Mouse (Mus musculus) MEL (cell line): ENCODE results near the gene Klrb1f. TPM values are rescaled to one million over a fixed set of nuclear protein-coding genes. Genes with fewer than 3 reads are reported as not detected.
A peak's percentile ranks its signal among the peaks of the same experiment; 100 is the strongest.

Source experiments
- DNase-seq: peaks from one replicate; pipeline ENCODE4 v3.0.0; 2011; ENCODE audit warnings: low read depth, low spot score
- H3K27ac ChIP-seq: 2 replicates; pipeline ENCODE4 v1.5.1; 2012; ENCODE audit warnings: low read depth, mild to moderate bottlenecking, control low read depth, low read length, moderate library complexity; ENCODE audit not compliant: control insufficient read depth
- H3K27me3 ChIP-seq, 2 experiments: fragments of 150-350 bp in 1 of 2; sonication (generic) in 1 of 2; 2 replicates each; pipeline ENCODE4 v1.6.1; 2012; ENCODE audit warnings: low read length in 2 of 2, mild to moderate bottlenecking in 2 of 2, improper control_type of control experiment in 1 of 2, moderate library complexity in 1 of 2; ENCODE audit not compliant: insufficient read depth in 2 of 2, control insufficient read depth in 1 of 2
- H3K36me3 ChIP-seq, 2 experiments: 2 replicates each; pipeline ENCODE4 v1.6.1; 2012 to 2014; ENCODE audit warnings: low read length in 2 of 2, improper control_type of control experiment in 1 of 2, inconsistent platforms in 1 of 2, mild to moderate bottlenecking in 1 of 2; ENCODE audit not compliant: insufficient read depth in 2 of 2, control insufficient read depth in 1 of 2
- H3K4me1 ChIP-seq, 2 experiments: fragments of 150-350 bp in 1 of 2; sonication (generic) in 1 of 2; 2 replicates each; pipeline ENCODE4 v1.6.1; 2012; ENCODE audit warnings: low read length in 2 of 2, improper control_type of control experiment in 1 of 2, mild to moderate bottlenecking in 1 of 2; ENCODE audit not compliant: insufficient read depth in 2 of 2, control insufficient read depth in 1 of 2
- H3K4me3 ChIP-seq, 2 experiments: fragments of 150-350 bp in 1 of 2; sonication (generic) in 1 of 2; 2 replicates each; pipeline ENCODE4 v1.5.1; 2012; ENCODE audit warnings: low read depth in 2 of 2, low read length in 2 of 2, mild to moderate bottlenecking in 2 of 2, moderate library complexity in 2 of 2, control low read depth in 1 of 2, improper control_type of control experiment in 1 of 2; ENCODE audit not compliant: control insufficient read depth in 1 of 2, insufficient read depth in 1 of 2
- H3K79me2 ChIP-seq: 2 replicates; pipeline ENCODE4 v1.6.1; 2012; ENCODE audit warnings: mild to moderate bottlenecking, low read length, moderate library complexity; ENCODE audit not compliant: control insufficient read depth, poor library complexity, insufficient read depth
- H3K9ac ChIP-seq: 2 replicates; pipeline ENCODE4 v1.6.1; 2012; ENCODE audit warnings: low read depth, mild to moderate bottlenecking, control low read depth, low read length, moderate library complexity; ENCODE audit not compliant: control insufficient read depth, poor library complexity, severe bottlenecking
- H3K9me3 ChIP-seq: fragments of 150-350 bp; sonication (generic); replicated peaks from 2 replicates; pipeline ENCODE4 v1.6.1; 2012; ENCODE audit warnings: mild to moderate bottlenecking, low read length, improper control_type of control experiment, moderate library complexity; ENCODE audit not compliant: insufficient read depth
- CHD1 ChIP-seq: IDR thresholded peaks from 2 replicates; pipeline ENCODE4 v1.6.1; 2012; ENCODE audit warnings: low read depth, mild to moderate bottlenecking, inconsistent platforms, low read length, improper control_type of control experiment
- CHD2 ChIP-seq: IDR thresholded peaks from 2 replicates; pipeline ENCODE4 v1.6.1; 2011; ENCODE audit warnings: low read length, improper control_type of control experiment
- CTCF ChIP-seq, 3 experiments: IDR thresholded peaks in 2 of 3; conservative IDR thresholded peaks in 1 of 3; 2 replicates each; pipeline ENCODE4 v1.5.1; 2011 to 2012; ENCODE audit warnings: low read length in 3 of 3, low read depth in 2 of 3, mild to moderate bottlenecking in 2 of 3, improper control_type of control experiment in 1 of 3, inconsistent platforms in 1 of 3, mixed read lengths in 1 of 3, moderate library complexity in 1 of 3; ENCODE audit not compliant: control insufficient read depth in 1 of 3, insufficient read depth in 1 of 3, poor library complexity in 1 of 3, severe bottlenecking in 1 of 3
- ETS1 ChIP-seq: IDR thresholded peaks from 2 replicates; pipeline ENCODE4 v1.6.1; 2012; ENCODE audit warnings: low read depth, mild to moderate bottlenecking, inconsistent platforms, low read length, improper control_type of control experiment, moderate library complexity
- GABPA ChIP-seq: IDR thresholded peaks from 2 replicates; pipeline ENCODE4 v1.6.1; 2012; ENCODE audit warnings: low read depth, mild to moderate bottlenecking, inconsistent platforms, low read length, improper control_type of control experiment, moderate library complexity
- GATA1 ChIP-seq: IDR thresholded peaks from 2 replicates; pipeline ENCODE4 v1.6.1; 2011; ENCODE audit warnings: low read depth, low read length, improper control_type of control experiment
- HCFC1 ChIP-seq: IDR thresholded peaks from 2 replicates; pipeline ENCODE4 v1.6.1; 2012; ENCODE audit warnings: low read depth, mild to moderate bottlenecking, inconsistent platforms, low read length, improper control_type of control experiment, moderate library complexity
- JUND ChIP-seq: IDR thresholded peaks from 2 replicates; pipeline ENCODE4 v1.6.1; 2011; ENCODE audit warnings: low read depth, mild to moderate bottlenecking, improper control_type of control experiment, low read length
- KAT2A ChIP-seq: conservative IDR thresholded peaks from 2 replicates; pipeline ENCODE4 v1.6.1; 2012; ENCODE audit warnings: low read depth, low read length, improper control_type of control experiment, inconsistent platforms
- MAFK ChIP-seq: IDR thresholded peaks from 2 replicates; pipeline ENCODE4 v1.6.1; 2011; ENCODE audit warnings: low read depth, mild to moderate bottlenecking, low read length, improper control_type of control experiment, borderline replicate concordance
- MAX ChIP-seq: IDR thresholded peaks from 2 replicates; pipeline ENCODE4 v1.6.1; 2011; ENCODE audit warnings: low read length, improper control_type of control experiment
- MAZ ChIP-seq: IDR thresholded peaks from 2 replicates; pipeline ENCODE4 v1.6.1; 2012; ENCODE audit warnings: low read depth, mild to moderate bottlenecking, inconsistent platforms, low read length, improper control_type of control experiment
- MXI1 ChIP-seq: IDR thresholded peaks from 2 replicates; pipeline ENCODE4 v1.6.1; 2011; ENCODE audit warnings: mild to moderate bottlenecking, low read depth, low read length, improper control_type of control experiment
- MYB ChIP-seq: IDR thresholded peaks from 2 replicates; pipeline ENCODE4 v1.6.1; 2011; ENCODE audit warnings: mild to moderate bottlenecking, low read depth, low read length, improper control_type of control experiment
- MYC ChIP-seq: IDR thresholded peaks from 2 replicates; pipeline ENCODE4 v1.6.1; 2011; ENCODE audit warnings: low read depth, mild to moderate bottlenecking, low read length, improper control_type of control experiment, moderate library complexity
- POLR2A ChIP-seq, 2 experiments: IDR thresholded peaks; 2 replicates each; pipeline ENCODE4 v1.6.1; 2011 to 2012; ENCODE audit warnings: low read length in 2 of 2, mild to moderate bottlenecking in 2 of 2, control low read depth in 1 of 2, improper control_type of control experiment in 1 of 2, low read depth in 1 of 2, moderate library complexity in 1 of 2; ENCODE audit not compliant: control insufficient read depth in 1 of 2, insufficient read depth in 1 of 2, poor library complexity in 1 of 2
- POLR2AphosphoS2 ChIP-seq: IDR thresholded peaks from 2 replicates; pipeline ENCODE4 v1.6.1; 2011; ENCODE audit warnings: low read length, improper control_type of control experiment
- POLR2AphosphoS5 ChIP-seq: IDR thresholded peaks from 2 replicates; pipeline ENCODE4 v1.6.1; 2012; ENCODE audit warnings: low read depth, borderline replicate concordance, mild to moderate bottlenecking, inconsistent platforms, low read length, moderate library complexity, mixed read lengths
- RAD21 ChIP-seq: IDR thresholded peaks from 2 replicates; pipeline ENCODE4 v1.6.1; 2011; ENCODE audit warnings: mild to moderate bottlenecking, low read depth, low read length, improper control_type of control experiment
- RCOR1 ChIP-seq: IDR thresholded peaks from 2 replicates; pipeline ENCODE4 v1.6.1; 2012; ENCODE audit warnings: low read depth, mild to moderate bottlenecking, inconsistent platforms, low read length, improper control_type of control experiment
- SMC3 ChIP-seq: IDR thresholded peaks from 2 replicates; pipeline ENCODE4 v1.6.1; 2011; ENCODE audit warnings: low read depth, low read length, improper control_type of control experiment
- TAL1 ChIP-seq: IDR thresholded peaks from 2 replicates; pipeline ENCODE4 v1.6.1; 2012; ENCODE audit warnings: mild to moderate bottlenecking, inconsistent platforms, low read length, moderate library complexity, mixed read lengths
- TCF12 ChIP-seq: IDR thresholded peaks from 2 replicates; pipeline ENCODE4 v1.6.1; 2014; ENCODE audit warnings: low read depth, mild to moderate bottlenecking, inconsistent platforms, low read length, improper control_type of control experiment, moderate library complexity
- UBTF ChIP-seq: IDR thresholded peaks from 2 replicates; pipeline ENCODE4 v1.6.1; 2012; ENCODE audit warnings: low read depth, mild to moderate bottlenecking, inconsistent platforms, low read length, improper control_type of control experiment, moderate library complexity, borderline replicate concordance; ENCODE audit not compliant: insufficient read depth
- USF1 ChIP-seq: IDR thresholded peaks from 2 replicates; pipeline ENCODE4 v1.6.1; 2014; ENCODE audit warnings: low read depth, mild to moderate bottlenecking, inconsistent platforms, low read length, improper control_type of control experiment, moderate library complexity
- USF2 ChIP-seq, 2 experiments: IDR thresholded peaks; 2 replicates each; pipeline ENCODE4 v1.6.1; 2011 to 2012; ENCODE audit warnings: improper control_type of control experiment in 2 of 2, low read length in 2 of 2, borderline replicate concordance in 1 of 2, inconsistent platforms in 1 of 2, low read depth in 1 of 2, mild to moderate bottlenecking in 1 of 2; ENCODE audit not compliant: insufficient read depth in 1 of 2
- ZC3H11A ChIP-seq: IDR thresholded peaks from 2 replicates; pipeline ENCODE4 v1.6.1; 2012; ENCODE audit warnings: low read depth, mild to moderate bottlenecking, inconsistent platforms, low read length, improper control_type of control experiment
- ZMIZ1 ChIP-seq: IDR thresholded peaks from 2 replicates; pipeline ENCODE4 v1.6.1; 2012; ENCODE audit warnings: low read depth, mild to moderate bottlenecking, inconsistent platforms, low read length, improper control_type of control experiment, moderate library complexity
- ZNF384 ChIP-seq: IDR thresholded peaks from 2 replicates; pipeline ENCODE4 v1.6.1; 2012; ENCODE audit warnings: low read depth, mild to moderate bottlenecking, inconsistent platforms, low read length, improper control_type of control experiment
- polyA plus RNA-seq, 2 experiments: library from polyadenylated mRNA; stranded (reverse) in 1 of 2; unstranded in 1 of 2; fragments of >175 nt in 1 of 2; fragments of >200 nt in 1 of 2; gene quantifications; 2 replicates each; pipeline versions ENCODE4 v1.2.1 to v1.2.4; 2012; ENCODE audit warnings: low replicate concordance in 2 of 2, low read depth in 1 of 2; ENCODE audit not compliant: insufficient read length in 2 of 2, insufficient read depth in 1 of 2, missing spikeins in 1 of 2
- total RNA-seq: library from RNA; depleted of rRNA; stranded (reverse); fragments of 300-350 nt; gene quantifications from 2 replicates; pipeline ENCODE4 v1.2.3, GENCODE M21; 2012

The Klrb1f gene
- total and polyA plus RNA-seq, 3 experiments = 0.27 to 0.52 TPM; not detected in 1

GRCm38 (mm10) chr6:129066530-129066929, 20.8 kb downstream of the Klrb1f start:
- no peak overlapping the region for H3K9ac ChIP-seq
- H3K27me3 ChIP-seq = no peaks in the 10 kb centered on the region
- no peak overlapping the region for H3K4me3 ChIP-seq
- DNase-seq = no peak
- TF ChIP-seq TCF12 = no peak
- TF ChIP-seq MAX = no peak
- TF ChIP-seq ZC3H11A = no peak
- TF ChIP-seq USF1 = no peak
- no peaks in the 10 kb centered on the region for H3K4me1 ChIP-seq
- H3K79me2 ChIP-seq = no peaks in the 10 kb centered on the region
- no peaks in the 10 kb centered on the region for H3K36me3 ChIP-seq
- H3K9me3 ChIP-seq = no peaks in the 10 kb centered on the region
- H3K27ac ChIP-seq = no peak overlapping the region

DNA sequence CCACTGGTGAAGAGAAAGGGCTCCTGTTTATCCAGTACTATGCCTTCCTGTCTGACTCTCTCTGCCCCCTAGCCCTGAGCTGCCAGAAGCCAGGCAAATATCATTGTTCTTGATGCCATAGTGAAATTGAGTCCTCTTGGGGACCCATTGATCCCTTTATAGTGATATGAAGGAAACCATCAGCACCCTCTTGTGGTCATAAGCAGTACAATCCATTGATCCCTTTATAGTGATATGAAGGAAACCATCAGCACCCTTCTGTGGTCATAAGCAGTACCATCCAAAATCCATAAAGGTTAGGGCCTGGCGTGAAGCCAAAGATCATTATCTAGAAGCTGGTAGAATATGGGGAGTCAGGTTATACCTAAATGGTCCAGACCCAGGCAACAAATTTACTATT, 21.3 kb downstream of the Klrb1f start:
- no peaks in the 10 kb centered on the region for H3K27me3 ChIP-seq
- H3K4me1 ChIP-seq = no peaks in the 10 kb centered on the region
- H3K9me3 ChIP-seq = no peaks in the 10 kb centered on the region
- no peak for TF ChIP-seq MAX
- TF ChIP-seq CHD2 = no peak
- no peak for TF ChIP-seq MYB
- no peak for TF ChIP-seq MAFK
- no peak for TF ChIP-seq MYC
- TF ChIP-seq RAD21 = peak; percentile 51
- no peak for TF ChIP-seq USF2 (IDR thresholded peaks at IDR 0.05; ENCODE audit: borderline replicate concordance in 1 of 2, insufficient read depth in 1 of 2, low read depth in 1 of 2, low read length in 2 of 2)
- no peak for TF ChIP-seq ZMIZ1
- no peak for TF ChIP-seq POLR2AphosphoS2
- TF ChIP-seq MAZ = no peak
- TF ChIP-seq GATA1 = no peak
- TF ChIP-seq ZNF384 = no peak
- no peak for TF ChIP-seq JUND
- TF ChIP-seq HCFC1 = no peak
- peak; percentile 71 for TF ChIP-seq SMC3
- no peak for TF ChIP-seq USF1
- no peak for TF ChIP-seq RCOR1
- TF ChIP-seq ETS1 = no peak
- peak in 2 of 3 experiments; percentile 49 to 62; a peak in 4 of 6 replicates for TF ChIP-seq CTCF (IDR thresholded peaks at IDR 0.05 in 2 of 3, conservative IDR thresholded peaks at IDR 0.05 in 1 of 3; ENCODE audit: control insufficient read depth in 1 of 3, insufficient read depth in 1 of 3, low read depth in 2 of 3, low read length in 3 of 3, poor library complexity in 1 of 3, severe bottlenecking in 1 of 3)
- no peak for TF ChIP-seq POLR2AphosphoS5
- TF ChIP-seq UBTF = no peak
- no peak for TF ChIP-seq POLR2A (IDR thresholded peaks at IDR 0.05; ENCODE audit: control insufficient read depth in 1 of 2, insufficient read depth in 1 of 2, low read depth in 1 of 2, low read length in 2 of 2, poor library complexity in 1 of 2)
- no peak for TF ChIP-seq CHD1
- no peak for TF ChIP-seq TAL1
- TF ChIP-seq MXI1 = no peak
- peak; percentile 60 for TF ChIP-seq ZC3H11A
- no peak for TF ChIP-seq KAT2A
- TF ChIP-seq GABPA = no peak
- H3K4me3 ChIP-seq = no peak overlapping the region
- H3K36me3 ChIP-seq = no peaks in the 10 kb centered on the region
- peak; percentile 39 for DNase-seq
- no peak overlapping the region for H3K9ac ChIP-seq
- H3K79me2 ChIP-seq = no peaks in the 10 kb centered on the region
- no peak overlapping the region for H3K27ac ChIP-seq
